Mouse (Mus musculus) C2C12 (cell line): ENCODE measurements around the gene Nav2.

Source experiments
- CTCF ChIP-seq: IDR thresholded peaks from one replicate; pipeline ENCODE4 v1.5.1; 2011; ENCODE audit not compliant: control insufficient read depth, insufficient read depth, insufficient read length
- FOSL1 ChIP-seq: IDR thresholded peaks from one replicate; pipeline ENCODE4 v1.8.0; 2011; ENCODE audit warnings: mild to moderate bottlenecking, low read length; ENCODE audit not compliant: poor library complexity, insufficient read depth, severe bottlenecking
- MAX ChIP-seq: IDR thresholded peaks from one replicate; pipeline ENCODE4 v1.6.1; 2011; ENCODE audit warnings: mild to moderate bottlenecking, control low read depth

GRCm38 (mm10) chr7:49503419-49503818 lies 594.9 kb downstream of the Nav2 start:
- no peak for TF ChIP-seq CTCF
- no peak for TF ChIP-seq MAX
- TF ChIP-seq FOSL1 = no peak
